Mouse (Mus musculus) hindbrain, embryonic 10.5 days (tissue): ENCODE results near the gene Usp16. TPM values are rescaled to one million over a fixed set of nuclear protein-coding genes. Genes with fewer than 3 reads are reported as not detected.
"Not testable (repeated sequence)": the region's sequence is repeated elsewhere in the genome, so short reads cannot be mapped to it uniquely, and the experiment has no call there.

Experiments used
- DNase-seq: peaks from one replicate; pipeline ENCODE4 v3.0.0-alpha.2; 2017; ENCODE audit warnings: low spot score
- H3K27ac ChIP-seq: fragments of 300-500 bp; sonication (generic); 2 replicates; pipeline ENCODE4 v1.5.1; 2016; ENCODE audit warnings: mild to moderate bottlenecking, moderate library complexity
- H3K27me3 ChIP-seq: fragments of 300-500 bp; sonication (generic); 2 replicates; pipeline ENCODE4 v1.6.1; 2016; ENCODE audit warnings: mild to moderate bottlenecking; ENCODE audit not compliant: poor library complexity, insufficient read depth, severe bottlenecking
- H3K36me3 ChIP-seq: fragments of 300-500 bp; sonication (generic); 2 replicates; pipeline ENCODE4 v1.6.1; 2016; ENCODE audit warnings: mild to moderate bottlenecking, moderate library complexity
- H3K4me1 ChIP-seq: fragments of 300-500 bp; sonication (generic); replicated peaks from 2 replicates; pipeline ENCODE4 v1.6.1; 2016; ENCODE audit warnings: mild to moderate bottlenecking
- H3K4me3 ChIP-seq: fragments of 300-500 bp; sonication (generic); 2 replicates; pipeline ENCODE4 v1.5.1; 2016; ENCODE audit warnings: mild to moderate bottlenecking, moderate library complexity
- H3K9me3 ChIP-seq: fragments of 300-500 bp; sonication (generic); 2 replicates; pipeline ENCODE4 v1.6.1; 2016; ENCODE audit warnings: mild to moderate bottlenecking, moderate library complexity
- WGBS: fragments of 180-500 bp; shearing (Covaris S2); methylation state at CpG from one replicate; pipeline ENCODE4 v1.1.7; 2016; 5-methylcytosine and 5-hydroxymethylcytosine counted together
- polyA plus RNA-seq: library from polyadenylated mRNA; unstranded; fragments of >200 nt; fragmentation: Nextera tagmentation; extraction: Ambion mirVana; gene quantifications from 2 replicates; pipeline ENCODE4 v1.2.1, GENCODE M21; 2016

Gene Usp16
- polyA plus RNA-seq, 1 experiment from 2014 or later: 32.0 TPM

DNA sequence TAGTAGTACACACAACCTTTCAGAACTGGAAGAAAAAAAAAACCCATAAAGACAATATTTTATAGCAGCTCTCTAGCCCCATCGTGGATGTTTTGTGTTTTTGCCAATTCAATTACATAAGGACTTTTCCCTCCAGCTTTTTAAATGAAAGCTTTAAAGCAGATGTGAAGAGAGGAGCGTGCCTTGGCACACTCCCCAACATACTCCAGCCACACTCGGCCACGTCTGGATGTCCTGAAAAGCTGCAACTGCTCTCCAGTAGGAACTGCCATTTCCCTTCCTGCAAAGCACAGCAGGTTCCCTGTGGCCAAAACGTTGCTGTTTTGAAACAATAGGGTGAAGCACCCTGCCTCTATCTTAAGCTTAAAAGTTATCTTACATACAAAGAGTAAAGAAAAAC is 12.2 kb upstream of the Usp16 start:
- Histone ChIP-seq H3K36me3 (no peaks in the 10 kb centered on the region), H3K9me3 (no peaks in the 10 kb centered on the region), H3K4me3 (no peak overlapping the region), H3K27me3 (no peaks in the 10 kb centered on the region), H3K27ac (no peak overlapping the region), H3K4me1 (peaks cover 17% of the 10 kb centered on the region)
- DNase-seq: no peak
- 63% methylated on average over 5 of the region's 5 CpGs for WGBS

- Histone ChIP-seq H3K9me3 (no peaks in the 10 kb centered on the region), H3K4me3 (no peak overlapping the region), H3K27me3 (no peaks in the 10 kb centered on the region), H3K4me1 (peaks cover 17% of the 10 kb centered on the region), H3K36me3 (no peaks in the 10 kb centered on the region), H3K27ac (no peak overlapping the region)
- DNase-seq: no peak
Measured at GRCm38 (mm10) chr16:87443245-87443644, 11.3 kb upstream of the Usp16 start.

DNA sequence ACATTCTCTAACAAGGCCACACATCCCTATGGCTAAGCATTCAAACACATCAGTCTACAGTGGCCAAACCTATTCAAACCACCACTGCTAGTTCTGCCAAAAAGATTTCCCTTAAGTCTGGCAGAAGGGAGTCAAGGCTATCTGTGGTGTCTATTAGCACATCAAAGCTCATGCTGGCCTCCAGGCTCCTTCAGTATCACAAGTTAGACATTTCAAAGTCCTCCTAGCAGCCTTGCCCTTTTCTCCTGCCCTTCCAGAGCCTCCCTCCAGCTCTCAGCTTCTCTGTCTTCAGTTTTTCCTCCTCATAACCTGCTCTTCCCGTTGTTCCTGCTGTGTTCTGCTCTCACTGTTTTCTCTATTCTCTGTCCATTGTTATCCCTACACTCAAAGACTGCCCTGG is 10.4 kb upstream of the Usp16 start:
- Histone ChIP-seq H3K4me3 (no peak overlapping the region), H3K36me3 (no peaks in the 10 kb centered on the region), H3K27me3 (no peaks in the 10 kb centered on the region), H3K27ac (no peak overlapping the region), H3K4me1 (peaks cover 17% of the 10 kb centered on the region), H3K9me3 (no peaks in the 10 kb centered on the region)
- no peak for DNase-seq
- WGBS: 42% methylated on average over 1 of the region's 1 CpGs

- no peaks in the 10 kb centered on the region for H3K36me3 ChIP-seq
- no peaks in the 10 kb centered on the region for H3K9me3 ChIP-seq
- no peak overlapping the region for H3K4me3 ChIP-seq
- peaks cover 11% of the 10 kb centered on the region for H3K4me1 ChIP-seq
- H3K27me3 ChIP-seq: no peaks in the 10 kb centered on the region
- DNase-seq: no peak
- H3K27ac ChIP-seq: no peak overlapping the region
Measured at GRCm38 (mm10) chr16:87445110-87445509, 9.4 kb upstream of the Usp16 start.

- DNase-seq: no peak
- 95% methylated on average over 3 of the region's 3 CpGs for WGBS
- Histone ChIP-seq H3K4me1 (peaks cover 11% of the 10 kb centered on the region), H3K27me3 (no peaks in the 10 kb centered on the region), H3K4me3 (no peak overlapping the region), H3K27ac (no peak overlapping the region), H3K9me3 (no peaks in the 10 kb centered on the region), H3K36me3 (no peaks in the 10 kb centered on the region)
Measured at GRCm38 (mm10) chr16:87445528-87445927, 9.0 kb upstream of the Usp16 start.

DNA sequence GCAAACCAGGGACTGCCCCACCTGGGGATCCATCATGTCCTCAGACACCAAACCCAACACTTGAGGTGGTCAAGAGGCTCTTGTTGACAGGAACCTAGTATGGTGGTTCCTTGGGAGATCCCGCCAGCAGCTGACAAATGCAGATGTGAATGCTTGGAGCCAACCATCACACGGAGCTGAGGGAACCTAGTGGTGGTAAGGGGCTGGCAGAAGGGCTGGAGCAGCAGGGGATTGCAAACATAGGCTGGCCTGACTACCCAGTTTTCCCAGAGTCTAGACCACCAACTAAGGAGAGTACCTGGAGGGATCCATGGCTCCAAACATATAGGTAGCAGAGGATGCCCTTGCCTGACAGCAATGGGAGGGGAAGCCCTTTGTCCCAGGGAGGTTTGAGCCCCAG is 1.3 kb upstream of the Usp16 start:
- Histone ChIP-seq H3K4me3 (no peak overlapping the region), H3K4me1 (peaks cover 22% of the 10 kb centered on the region), H3K36me3 (no peaks in the 10 kb centered on the region), H3K27ac (no peak overlapping the region), H3K9me3 (no peaks in the 10 kb centered on the region), H3K27me3 (no peaks in the 10 kb centered on the region)
- no peak for DNase-seq
- 87% methylated on average over 2 of the region's 2 CpGs for WGBS

DNA sequence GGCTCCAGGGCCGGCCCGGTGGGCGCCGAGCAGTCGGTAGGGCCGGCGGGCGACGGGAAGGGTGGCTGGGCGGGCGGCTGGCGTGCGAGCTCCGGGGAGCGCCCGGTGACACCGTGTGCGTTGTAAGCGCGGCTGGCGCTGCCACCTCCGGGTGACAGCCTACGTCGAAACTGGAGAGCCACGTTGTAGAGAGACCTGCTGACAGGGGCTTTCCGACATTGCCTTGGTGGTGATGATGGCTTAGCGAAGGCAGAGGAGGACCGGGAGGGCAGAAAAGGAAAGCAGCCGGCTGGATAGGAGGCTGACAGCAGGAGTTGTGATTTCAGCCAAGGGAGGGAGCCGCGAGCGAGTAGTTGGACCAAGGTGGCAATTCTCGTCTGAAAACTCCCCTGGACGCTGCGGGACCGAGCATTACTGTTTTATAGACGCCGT is 693 bp downstream of the Usp16 start:
- Histone ChIP-seq H3K9me3 (no peaks in the 10 kb centered on the region), H3K36me3 (peaks cover 17% of the 10 kb centered on the region), H3K27ac (peak overlapping the region; percentile 92), H3K4me1 (peaks cover 22% of the 10 kb centered on the region), H3K27me3 (no peaks in the 10 kb centered on the region), H3K4me3 (peak overlapping the region; percentile 97)
- under 1% methylated on average over 38 of the region's 38 CpGs for WGBS
- DNase-seq: no peak

- no peak for DNase-seq
- no peak overlapping the region for H3K4me3 ChIP-seq
- no peaks in the 10 kb centered on the region for H3K9me3 ChIP-seq
- H3K36me3 ChIP-seq: peaks cover 47% of the 10 kb centered on the region
- 97% methylated on average over 3 of the region's 3 CpGs for WGBS
- H3K4me1 ChIP-seq: peaks cover 22% of the 10 kb centered on the region
- H3K27ac ChIP-seq: no peak overlapping the region
- no peaks in the 10 kb centered on the region for H3K27me3 ChIP-seq
Measured at GRCm38 (mm10) chr16:87458752-87459151, 4.2 kb downstream of the Usp16 start.

DNA sequence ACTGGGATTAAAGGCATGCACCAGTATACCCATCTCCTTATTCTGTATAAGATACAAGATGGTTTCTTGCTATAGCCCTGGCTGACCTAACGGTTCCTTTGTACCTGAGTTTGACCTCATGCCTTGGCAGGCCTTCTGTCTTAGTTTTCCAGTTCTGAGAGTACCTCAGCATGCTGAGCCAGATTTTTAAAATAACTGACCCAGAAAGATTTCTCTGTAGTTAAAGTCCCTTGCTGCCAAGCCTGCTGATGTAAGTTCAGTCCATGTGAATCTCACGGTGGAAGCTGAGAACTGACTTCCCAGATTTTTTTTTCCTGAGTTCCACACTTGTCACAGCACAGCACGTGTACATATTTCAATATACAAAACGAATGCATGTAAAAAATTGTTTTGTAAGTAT is 16.1 kb downstream of the Usp16 start:
- Histone ChIP-seq H3K36me3 (peaks cover 96% of the 10 kb centered on the region), H3K4me1 (no peaks in the 10 kb centered on the region), H3K4me3 (no peak overlapping the region), H3K27ac (no peak overlapping the region), H3K9me3 (no peaks in the 10 kb centered on the region), H3K27me3 (no peaks in the 10 kb centered on the region)
- WGBS: 88% methylated on average over 4 of the region's 4 CpGs
- no peak for DNase-seq

DNA sequence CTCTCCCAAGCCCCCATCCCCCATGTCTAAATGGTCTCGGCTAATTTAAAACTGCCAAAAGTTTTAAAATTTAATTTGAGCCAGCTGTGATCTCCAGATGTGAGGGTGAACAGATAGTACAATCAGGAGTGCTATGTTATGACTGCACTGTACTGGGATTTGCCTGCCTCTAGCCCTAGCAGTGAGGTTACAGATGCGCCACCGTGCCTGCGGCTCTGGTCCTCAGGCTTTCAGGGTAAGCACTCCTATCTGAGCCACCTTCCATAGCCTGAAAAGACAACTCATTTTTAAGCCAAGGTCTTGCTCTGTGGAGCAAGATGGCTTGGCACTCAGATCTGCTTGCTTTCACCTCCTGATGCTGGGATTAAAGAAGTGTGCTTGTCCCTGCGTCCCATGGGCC is 29.9 kb downstream of the Usp16 start:
- H3K27me3 ChIP-seq: no peaks in the 10 kb centered on the region
- 93% methylated on average over 5 of the region's 5 CpGs for WGBS

GRCm38 (mm10) chr16:87486739-87487138 is 32.2 kb downstream of the Usp16 start:
- Histone ChIP-seq H3K36me3 (peaks cover 98% of the 10 kb centered on the region), H3K9me3 (no peaks in the 10 kb centered on the region), H3K4me3 (no peak overlapping the region), H3K27ac (no peak overlapping the region), H3K4me1 (no peaks in the 10 kb centered on the region), H3K27me3 (no peaks in the 10 kb centered on the region)
- no peak for DNase-seq
- 98% methylated on average over 5 of the region's 5 CpGs for WGBS

More for the DNA sequence above, 29.9 kb downstream of the Usp16 start:
- Histone ChIP-seq H3K4me1 (no peaks in the 10 kb centered on the region), H3K4me3 (no peak overlapping the region), H3K36me3 (peaks cover 95% of the 10 kb centered on the region), H3K27ac (no peak overlapping the region), H3K9me3 (no peaks in the 10 kb centered on the region)
- DNase-seq: no peak

- H3K27me3 ChIP-seq: no peaks in the 10 kb centered on the region
- WGBS: 82% methylated on average over 2 of the region's 2 CpGs
- DNase-seq: no peak
- no peaks in the 10 kb centered on the region for H3K9me3 ChIP-seq
- H3K4me1 ChIP-seq: no peaks in the 10 kb centered on the region
- H3K27ac ChIP-seq: no peak overlapping the region
- H3K4me3 ChIP-seq: no peak overlapping the region
- peaks cover 98% of the 10 kb centered on the region for H3K36me3 ChIP-seq
Measured at GRCm38 (mm10) chr16:87488605-87489004, 34.1 kb downstream of the Usp16 start.

- H3K27me3 ChIP-seq, H3K9me3 ChIP-seq, DNase-seq, H3K27ac ChIP-seq, H3K4me3 ChIP-seq: not testable (repeated sequence)
- 95% methylated on average over 12 of the region's 12 CpGs for WGBS
- H3K36me3 ChIP-seq: peaks cover 70% of the 10 kb centered on the region
- H3K4me1 ChIP-seq: peaks cover 19% of the 10 kb centered on the region
Measured at GRCm38 (mm10) chr16:87492191-87492792, 37.8 kb downstream of the Usp16 start.
